Mouse (Mus musculus): ENCODE measurements around the gene Trim2.

Gene Trim2

DNA sequence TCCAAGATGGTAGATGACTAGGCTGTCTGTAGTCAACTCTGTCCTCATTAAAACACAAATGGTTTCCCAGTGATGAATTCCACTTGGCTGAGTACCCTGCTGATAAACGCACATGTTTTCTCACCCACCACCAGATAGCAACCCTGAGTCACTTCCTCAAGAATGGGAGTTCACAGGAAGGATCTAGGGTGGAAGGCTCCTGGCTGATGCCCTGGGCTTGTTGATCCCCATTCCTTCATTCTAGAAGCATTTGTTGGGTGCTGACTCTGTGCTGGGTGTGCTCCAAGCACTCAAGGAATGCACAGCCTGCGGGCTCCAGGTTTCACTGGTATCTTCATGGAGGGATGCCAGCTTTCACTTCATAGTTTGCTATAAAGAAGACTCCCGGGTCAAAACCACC, 12.8 kb upstream of the Trim2 start:
- no peak for DNase-seq (ENCODE audit: low read depth, low spot score)

DNA sequence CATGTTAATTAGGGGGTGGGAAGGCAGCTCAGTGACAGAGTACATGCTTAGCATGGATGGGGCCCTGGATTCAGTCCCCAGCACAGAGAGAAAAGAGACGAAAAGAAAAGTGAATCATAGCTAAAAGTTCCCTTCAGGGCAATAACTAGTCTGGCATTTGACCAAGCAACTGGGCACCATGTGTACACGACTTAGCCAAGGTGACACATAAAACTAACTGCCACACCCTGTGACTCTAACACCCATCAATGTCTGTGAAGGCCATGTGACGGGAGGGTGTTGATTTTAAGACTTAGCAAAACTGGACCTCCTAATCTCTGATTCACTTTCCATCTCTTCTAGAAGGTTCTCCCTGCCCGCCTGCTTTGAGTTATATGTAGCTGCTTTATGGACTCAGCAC, 12.2 kb upstream of the Trim2 start:
- DNase-seq (ENCODE audit: low read depth, low spot score): no peak

DNA sequence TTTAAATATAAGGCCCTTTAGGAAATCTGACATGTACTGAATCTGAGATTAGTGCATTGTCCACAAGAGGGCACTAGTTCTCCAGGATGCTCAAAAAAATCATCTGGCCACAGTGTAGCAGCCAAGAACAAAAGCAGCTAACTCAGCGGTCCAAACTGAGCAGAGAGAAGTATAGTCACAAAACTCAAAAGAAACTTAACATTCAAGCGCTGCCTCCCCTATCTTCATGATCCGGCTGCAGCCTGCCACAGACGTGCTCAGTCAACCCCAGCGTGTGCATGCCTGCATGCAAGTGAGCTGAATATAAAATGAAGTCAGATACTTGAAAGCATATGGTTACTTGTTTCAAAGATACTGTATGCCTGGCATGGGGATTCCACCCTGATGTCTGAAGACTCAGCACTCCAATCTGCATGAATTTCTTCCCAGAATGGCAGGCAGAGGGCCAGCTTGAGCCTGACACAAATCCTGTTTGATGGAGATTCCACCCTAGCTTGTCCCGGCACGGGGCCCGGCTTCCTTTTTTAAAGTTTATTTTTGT, 8.0 kb upstream of the Trim2 start:
- DNase-seq (ENCODE audit: low read depth, low spot score): peak; percentile 84

DNA sequence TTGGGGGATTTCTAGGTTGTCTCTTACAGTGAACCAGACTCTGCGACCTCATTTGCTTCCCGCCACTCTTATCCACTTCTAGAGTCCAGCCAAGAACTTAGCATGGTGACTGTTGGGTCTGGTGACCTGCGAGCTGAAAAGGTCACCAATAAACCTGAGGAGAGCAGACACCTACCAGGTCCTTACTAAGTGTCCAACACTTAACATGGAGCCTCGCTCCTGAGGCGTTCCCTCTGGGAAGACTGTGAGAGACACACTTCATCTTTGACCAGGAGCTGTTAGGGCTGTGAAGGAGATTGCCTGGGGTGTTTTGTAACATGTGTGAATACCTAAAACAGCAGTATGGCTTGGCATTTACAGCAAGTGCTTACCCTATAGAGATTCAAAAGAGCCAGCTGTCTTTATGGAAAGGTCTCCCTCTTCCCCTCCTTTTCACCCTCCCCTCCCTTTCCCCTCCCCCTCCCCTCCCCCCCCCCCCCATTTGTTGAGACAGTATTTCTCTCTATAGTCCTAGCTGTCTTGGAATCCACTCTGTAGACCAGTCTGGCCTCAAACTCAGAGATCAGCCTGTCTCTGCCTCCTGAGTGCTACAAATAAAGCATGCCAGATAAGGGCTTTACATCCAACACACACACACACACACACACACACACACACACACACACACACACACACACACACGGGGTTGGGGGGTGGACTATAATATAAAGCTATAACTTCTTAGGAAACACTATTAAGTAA, 7.3 kb upstream of the Trim2 start:
- DNase-seq (ENCODE audit: low read depth, low spot score): no peak

DNA sequence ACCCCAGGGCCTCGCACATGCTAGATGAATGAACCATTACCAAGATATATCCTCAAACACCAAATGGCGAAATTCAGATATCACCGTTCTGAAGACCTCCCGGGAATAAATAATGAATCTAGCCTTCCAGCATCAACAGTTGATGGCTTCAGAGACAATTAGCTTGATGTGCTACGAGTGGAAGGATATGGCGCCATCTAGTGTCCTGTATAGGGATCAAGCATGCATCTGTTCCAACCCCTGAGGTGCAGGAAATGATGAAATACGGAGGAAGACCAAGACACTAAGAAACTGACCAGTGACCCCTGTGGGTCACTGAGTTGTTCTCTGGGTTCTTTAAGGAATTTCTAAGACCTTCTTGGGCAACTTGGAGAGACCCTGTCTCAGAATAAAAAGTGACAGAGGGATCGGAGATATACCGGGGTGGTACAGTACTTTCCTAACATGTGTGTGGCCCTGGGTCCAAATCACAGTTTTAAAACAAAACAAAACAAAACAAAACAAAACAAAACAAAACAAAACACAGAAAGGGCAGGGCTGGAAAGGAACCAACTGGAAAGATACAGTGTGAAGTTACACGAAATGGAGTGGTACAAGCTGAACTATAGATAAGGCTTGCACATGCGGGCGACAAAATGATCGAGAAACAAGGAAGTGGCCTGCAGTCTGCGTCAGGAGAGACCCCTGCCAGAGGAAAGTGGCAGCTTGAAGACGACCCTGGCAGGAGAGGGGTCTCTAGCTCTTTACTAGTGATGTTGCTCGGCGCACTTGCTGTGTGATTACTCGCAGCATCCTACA, 6.5 kb upstream of the Trim2 start:
- peak; percentile 83 for DNase-seq (ENCODE audit: low read depth, low spot score)

DNA sequence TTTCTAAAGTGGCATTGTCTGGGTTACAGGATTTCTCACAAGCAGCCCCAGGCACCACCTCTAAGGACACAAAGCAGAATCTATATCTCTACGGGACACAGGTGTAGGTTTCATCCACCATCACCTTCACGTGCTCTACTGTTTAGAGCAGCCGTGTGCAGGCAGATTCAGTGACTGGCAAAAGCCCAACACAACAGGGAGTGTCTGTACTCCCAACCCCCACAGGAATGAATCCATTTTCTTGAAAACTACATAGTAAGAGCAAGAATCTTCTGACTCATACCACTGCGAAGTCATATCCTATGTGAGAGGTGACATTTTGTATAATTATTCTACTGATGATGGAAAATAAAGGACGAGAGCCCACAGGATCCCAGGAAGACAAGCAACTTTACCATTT, 5.6 kb upstream of the Trim2 start:
- DNase-seq (ENCODE audit: low read depth, low spot score): no peak

DNA sequence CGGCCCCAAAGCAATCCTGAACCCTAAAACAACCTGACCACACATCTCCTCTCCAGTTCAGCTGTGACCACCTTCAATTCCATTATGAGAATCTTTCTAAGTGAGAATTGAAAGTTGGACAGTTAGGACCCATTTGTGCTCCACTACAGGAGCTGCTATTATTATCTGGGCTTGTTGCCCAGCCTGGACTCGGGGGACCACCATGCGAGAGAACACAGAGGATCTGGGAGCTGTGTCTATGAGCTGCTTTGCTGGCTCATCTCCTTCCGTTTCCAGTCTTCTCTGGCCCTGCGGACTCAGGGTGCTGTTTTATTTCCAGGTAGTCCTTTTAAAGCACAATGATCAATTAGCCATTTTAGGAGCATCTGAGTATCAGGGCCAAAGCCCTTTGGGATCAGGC, 839 bp upstream of the Trim2 start:
- DNase-seq (ENCODE audit: low read depth, low spot score): no peak

DNA sequence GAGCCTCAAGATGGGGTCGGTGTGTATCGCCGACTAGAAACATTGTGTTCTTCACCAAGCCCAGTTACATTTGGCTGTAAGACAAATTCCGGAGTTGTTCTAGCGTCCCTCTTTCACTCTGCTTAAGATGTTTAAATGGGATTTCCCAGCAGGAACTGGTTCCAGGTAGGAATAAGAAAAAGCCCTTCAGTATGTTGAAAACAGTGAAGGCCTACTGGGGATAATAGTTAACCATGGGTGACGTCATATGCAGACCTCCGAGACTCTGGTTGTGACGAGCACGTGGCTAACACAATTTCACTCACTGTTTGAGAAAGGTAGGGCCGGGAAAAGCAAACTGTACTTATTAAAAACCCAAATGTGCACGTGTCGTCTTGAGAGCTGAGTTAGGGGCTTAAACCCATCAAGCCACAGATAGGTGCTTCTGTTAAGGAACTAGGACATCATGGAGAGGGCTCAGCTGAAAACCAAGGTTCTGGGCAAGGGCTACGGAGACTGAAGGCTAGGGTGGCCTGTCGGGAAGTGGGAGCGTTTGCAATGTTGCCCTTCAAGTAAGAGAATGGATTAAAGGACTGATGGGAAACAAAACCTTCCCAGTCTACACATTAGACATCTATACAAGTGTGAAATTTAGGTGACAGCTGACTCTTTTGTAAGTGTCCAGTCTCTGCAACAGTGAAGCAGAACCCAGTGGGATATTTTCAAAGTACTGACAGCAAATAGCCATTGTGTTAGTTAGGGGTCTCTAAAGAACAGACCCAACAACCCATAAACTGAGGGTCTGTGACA, 761 bp downstream of the Trim2 start:
- no peak for DNase-seq (ENCODE audit: low read depth, low spot score)

DNA sequence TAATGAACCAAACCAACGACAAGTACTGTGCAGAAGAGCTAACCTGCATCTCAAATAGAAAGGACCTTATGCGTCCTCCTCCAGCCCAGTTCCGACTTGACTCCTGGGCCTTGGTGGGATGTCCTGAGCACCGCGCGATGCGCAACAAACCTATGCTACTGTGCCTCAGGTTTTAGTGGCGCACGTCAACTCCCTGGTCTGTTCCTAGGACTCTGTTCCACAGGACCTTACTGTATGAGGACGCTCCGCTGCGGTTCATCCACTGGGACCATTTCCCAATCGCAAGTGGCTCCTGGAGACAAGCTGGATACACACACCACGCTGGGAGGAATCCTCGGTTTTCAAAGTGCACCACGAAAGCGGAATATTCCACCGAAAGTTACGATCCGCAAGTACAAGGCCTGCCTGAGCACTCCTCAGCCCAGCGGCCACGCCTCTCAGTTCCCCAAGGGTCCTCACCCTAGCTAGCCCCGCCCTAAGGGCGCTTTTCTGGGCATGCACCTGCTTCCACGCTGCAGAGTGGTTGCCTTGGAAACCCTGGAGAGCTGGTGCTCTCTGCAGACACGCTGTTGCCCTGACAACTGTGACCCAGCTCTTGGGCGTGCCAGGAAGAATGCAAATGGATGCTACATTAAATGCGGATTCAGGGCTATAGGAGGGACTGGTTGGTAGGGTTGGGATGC, 1.5 kb downstream of the Trim2 start:
- peak; percentile 87 for DNase-seq (ENCODE audit: low read depth, low spot score)

DNA sequence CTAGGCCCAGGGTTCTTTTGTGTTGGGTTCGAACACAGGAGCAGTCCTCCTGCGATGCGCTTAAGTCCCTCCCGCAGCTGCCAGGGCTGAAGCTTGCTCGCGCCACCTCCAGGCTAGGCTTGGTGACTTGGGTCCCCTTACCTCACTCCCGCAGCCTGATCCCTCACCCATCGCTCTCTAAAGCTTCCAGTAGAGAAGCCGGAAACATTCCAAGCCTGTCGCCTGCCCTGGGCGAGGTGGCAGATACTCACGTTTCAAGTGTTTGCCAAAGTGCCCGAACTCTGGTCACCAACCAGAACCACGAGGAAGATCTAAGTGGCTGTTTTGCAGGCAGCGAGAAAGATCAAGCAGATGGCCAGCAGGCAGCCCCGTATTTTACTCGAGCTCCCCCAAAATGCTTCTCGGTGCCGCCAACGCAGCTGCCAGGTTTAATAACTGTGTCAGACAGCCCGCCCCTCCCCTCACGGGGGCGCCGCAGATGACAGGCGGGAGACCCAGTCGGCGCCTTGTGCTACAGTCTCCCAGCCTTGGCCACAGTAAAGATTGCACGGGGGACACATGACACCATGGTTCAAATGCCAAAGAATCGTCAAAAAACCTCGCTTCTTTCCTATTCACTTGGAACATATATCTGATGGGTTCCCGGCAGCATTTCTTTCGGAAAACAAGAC, 2.2 kb downstream of the Trim2 start:
- peak; percentile 64 for DNase-seq (ENCODE audit: low read depth, low spot score)

DNA sequence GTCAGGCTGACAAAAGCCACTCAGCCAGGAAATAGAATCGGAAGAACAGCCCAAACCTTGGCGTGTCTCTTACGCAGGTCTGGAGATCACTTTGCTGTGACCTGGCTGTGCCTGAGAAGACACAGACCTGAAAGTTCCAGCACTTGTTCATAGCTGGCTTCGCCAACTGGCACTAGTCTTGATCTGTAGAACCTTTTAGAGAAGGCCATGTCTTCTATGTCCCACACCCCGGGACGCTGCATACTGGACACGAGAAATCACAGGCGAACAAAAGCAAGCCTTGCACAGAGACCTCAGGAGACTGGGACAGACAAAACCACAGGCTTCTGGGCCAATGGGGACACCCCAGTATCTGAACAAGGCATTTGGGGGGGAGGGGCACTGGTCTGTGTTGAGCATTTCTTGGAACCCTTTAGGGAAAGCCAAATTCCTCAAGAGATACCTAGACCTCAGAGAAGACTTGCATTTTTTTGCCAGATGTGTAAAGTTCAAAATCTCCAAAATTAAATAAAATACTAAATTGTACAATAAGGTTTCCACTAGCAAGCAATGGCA, 3.2 kb downstream of the Trim2 start:
- no peak for DNase-seq (ENCODE audit: low read depth, low spot score)

DNA sequence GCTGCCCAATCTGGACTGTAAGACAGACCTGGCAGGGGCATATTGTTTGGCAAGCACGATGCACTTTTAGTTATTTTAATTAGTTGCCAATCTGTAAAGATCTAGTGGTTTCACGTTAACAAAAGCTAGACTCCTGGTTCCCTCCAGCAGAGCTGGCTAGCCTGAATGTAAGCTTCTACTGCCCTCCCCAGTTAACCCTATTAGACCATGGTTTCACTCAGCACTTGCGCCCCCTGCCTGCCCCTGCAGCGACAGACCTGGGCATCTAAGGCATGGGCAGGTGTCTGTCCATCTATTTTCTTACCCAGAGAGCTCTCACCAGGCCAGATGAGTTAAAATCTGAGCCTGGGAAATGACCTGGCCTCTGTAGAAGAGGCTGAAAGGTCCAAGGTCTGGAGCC, 4.4 kb downstream of the Trim2 start:
- DNase-seq (ENCODE audit: low read depth, low spot score): peak; percentile 59

DNA sequence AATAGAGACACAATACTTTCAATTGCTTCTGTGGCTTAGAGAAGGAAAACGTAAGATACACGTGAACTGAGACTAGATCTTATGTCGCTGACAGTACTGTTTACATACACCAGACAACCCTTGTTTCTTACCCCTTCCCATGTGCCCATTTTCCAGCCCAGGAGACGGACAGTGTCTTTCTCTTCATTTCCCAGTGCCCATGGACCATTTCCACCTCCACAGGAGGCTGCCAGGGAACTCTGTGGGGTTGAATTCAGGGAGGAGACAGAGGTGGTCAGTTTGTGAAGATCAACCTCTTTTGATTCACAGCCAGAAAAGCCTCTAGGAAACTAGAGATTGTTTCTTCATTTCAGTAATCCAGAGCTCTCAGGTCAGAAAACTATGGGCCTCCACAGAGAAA, 5.0 kb downstream of the Trim2 start:
- no peak for DNase-seq (ENCODE audit: low read depth, low spot score)

DNA sequence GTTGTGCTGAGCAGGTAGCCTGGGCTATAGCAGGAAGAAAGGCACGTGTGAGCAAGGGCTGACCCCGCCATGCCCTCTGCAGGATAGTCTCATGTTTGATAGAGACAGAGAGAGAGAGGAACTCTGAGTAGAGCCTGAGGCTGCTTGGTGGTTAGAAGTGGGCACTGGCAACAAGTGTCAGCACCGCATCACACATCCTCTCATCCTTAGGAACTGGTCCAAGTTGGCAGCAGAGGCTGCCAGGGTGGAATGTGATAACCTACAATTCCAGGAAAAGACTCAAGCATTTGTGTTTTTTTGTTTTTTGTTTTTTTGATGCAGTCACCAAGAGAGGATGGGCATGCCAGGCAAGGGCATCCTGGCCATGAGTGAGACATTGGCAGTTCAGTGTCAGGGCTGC, 8.5 kb downstream of the Trim2 start:
- DNase-seq (ENCODE audit: low read depth, low spot score): no peak

DNA sequence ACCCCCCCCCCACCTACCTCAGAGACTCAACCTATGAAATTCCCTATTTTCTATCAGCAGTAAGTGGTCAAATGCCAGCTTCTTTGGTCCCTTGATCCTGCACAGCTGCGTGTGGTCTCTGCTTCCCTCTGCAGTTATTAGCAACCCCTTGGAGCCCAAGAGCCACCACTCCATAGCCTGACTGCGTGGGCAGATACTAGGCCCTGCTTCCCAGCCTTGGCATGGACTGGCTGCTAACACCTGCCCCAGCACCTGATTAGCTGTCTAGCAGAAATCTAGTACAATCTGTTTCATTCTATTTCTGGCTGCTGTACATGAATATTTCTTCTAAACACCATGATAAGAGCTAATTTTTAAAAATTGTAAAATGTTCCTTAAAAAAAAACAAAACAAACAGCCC, 10.0 kb downstream of the Trim2 start:
- DNase-seq (ENCODE audit: low read depth, low spot score): no peak

DNA sequence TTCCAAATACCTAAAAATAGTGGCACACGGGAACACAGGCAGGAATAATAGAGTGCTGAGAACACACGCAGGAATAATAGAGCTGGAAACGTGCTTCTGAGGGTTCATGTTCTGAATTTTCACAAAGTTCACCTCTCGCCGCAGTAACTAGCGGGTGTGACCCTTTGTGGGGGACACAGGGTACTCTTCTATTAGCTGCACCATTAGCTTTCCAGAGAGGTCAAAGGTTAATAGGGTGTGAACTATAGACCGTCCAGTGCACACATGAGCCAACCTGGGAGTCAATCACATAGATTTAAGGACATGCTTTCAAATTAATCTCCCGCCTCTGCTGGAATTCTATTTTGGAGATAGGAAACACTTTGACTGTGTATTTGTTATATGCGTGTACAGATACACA, 11.9 kb downstream of the Trim2 start:
- no peak for DNase-seq (ENCODE audit: low read depth, low spot score)

DNA sequence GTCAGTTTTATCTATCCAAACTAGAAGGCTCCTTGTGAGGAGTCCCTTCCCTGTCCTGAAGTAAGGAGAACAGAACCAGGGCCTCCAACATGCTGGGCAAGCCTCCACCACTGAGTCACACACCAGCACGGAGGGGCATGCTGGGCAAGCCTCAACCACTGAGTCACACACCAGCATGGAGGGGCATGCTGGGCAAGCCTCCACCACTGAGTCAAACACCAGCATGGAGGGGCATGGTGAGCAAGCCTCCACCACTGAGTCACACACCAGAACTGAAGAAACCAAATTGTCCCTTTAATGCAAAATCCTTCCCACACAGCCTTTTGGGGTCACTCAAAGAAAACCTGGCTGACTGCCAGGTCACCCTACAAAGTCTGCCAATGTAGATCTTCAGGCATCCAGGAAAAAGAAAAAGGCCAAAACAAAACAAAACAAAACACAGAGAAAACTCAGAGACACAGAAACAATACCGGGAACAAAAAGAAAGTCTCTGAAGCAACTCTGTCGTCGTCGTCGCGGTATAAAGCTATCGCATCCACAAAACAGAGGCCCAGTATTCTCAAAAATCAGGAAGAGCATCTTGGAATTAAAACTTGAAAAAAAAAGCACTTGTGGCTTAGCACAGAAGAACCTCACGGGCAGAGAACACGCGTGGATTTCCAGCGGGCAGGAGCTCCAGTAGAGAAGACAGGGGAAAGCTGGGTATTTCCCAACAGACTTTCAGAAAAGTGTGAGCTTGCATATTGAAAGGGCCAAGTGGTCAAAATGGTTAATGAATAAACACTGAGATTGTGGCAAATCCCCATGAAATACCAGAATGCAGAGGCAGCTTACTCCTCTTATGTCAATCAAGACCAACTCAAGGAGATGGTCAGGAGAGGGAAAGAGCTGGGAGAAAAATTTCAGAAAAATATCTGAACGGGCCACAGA, 12.7 kb downstream of the Trim2 start:
- DNase-seq (ENCODE audit: low read depth, low spot score): no peak

DNA sequence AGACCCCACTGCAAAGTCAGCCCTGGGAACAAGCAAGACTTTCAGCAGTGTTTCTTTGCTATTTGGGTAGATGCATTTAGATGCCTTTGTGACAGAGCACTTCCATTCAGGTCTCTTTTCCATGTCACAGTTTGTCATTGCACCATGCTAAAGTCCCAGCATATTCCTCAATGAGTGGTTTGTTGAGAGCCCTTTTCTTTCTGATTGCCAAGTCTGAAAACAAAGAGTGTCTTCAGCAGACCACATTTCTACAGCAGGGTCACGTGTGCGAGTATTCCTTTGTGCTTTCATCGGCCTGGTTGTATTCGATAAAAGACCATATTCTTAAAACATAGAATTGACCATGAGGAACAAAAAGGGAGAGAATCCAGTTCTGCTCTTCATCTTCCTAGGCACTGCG, 14.4 kb downstream of the Trim2 start:
- DNase-seq (ENCODE audit: low read depth, low spot score): no peak

DNA sequence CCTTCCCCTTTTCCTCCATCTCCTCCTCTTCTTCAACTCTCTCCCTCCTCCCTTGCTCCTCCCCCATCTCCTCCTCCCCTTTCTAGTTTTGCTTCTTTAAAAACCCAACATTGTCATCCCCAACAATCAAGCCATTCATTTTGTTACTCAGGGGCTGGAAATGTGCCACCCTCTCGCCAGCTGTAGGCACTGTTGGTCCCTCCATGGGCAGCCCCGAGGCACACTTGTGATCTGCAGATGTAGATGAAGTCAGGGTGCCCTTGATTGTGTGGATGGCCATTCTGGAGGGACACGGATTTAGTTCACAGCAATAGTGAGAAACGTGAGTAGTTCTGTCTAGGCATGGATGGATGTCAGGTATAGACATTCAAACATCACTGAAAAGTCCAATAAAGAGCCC, 17.7 kb downstream of the Trim2 start:
- DNase-seq (ENCODE audit: low read depth, low spot score): no peak

DNA sequence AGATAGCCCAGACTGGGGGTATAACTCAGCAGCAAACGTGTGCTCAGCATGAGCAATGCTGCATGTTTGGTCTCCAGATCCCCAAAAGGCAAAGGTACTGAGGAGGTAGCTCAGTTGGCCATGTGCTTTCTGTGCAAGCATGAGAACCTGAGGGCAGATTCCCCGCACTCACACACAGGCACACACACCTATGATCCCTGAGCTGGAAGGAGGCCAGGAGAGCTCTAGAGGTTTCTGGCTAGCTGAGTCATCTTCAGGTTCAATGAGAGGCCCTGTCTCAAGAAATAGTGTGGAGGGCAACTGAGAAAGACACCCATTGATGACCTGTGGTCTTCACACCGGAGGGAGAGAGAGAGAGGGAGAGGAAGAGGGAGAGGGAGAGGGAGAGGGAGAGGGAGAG, 19.4 kb downstream of the Trim2 start:
- no peak for DNase-seq (ENCODE audit: low read depth, low spot score)

All from A20 (cell line).